Mouse (Mus musculus) heart, embryonic 16.5 days (tissue): Measurements from ENCODE around the gene Jag2. TPM values are rescaled to one million over a fixed set of nuclear protein-coding genes. Genes with fewer than 3 reads are reported as not detected.
A peak's percentile ranks its signal among the peaks of the same experiment; 100 is the strongest.

Experiments used
- ATAC-seq: fragments of 200-750 bp; cut with Nextera tagmentation; replicated peaks from 2 replicates; pipeline ENCODE4 v1.8.0; 2017; ENCODE audit warnings: moderate number of reproducible peaks; ENCODE audit not compliant: insufficient read depth, low FRiP score; ENCODE audit errors: extremely low read depth
- H3K27ac ChIP-seq: fragments of 300-500 bp; sonication (generic); 2 replicates; pipeline ENCODE4 v1.5.1; 2014; ENCODE audit warnings: mild to moderate bottlenecking, low read length, control low read depth, moderate library complexity
- H3K27me3 ChIP-seq: fragments of 300-500 bp; sonication (generic); 2 replicates; pipeline ENCODE4 v1.6.1; 2014; ENCODE audit warnings: low read length, mixed read lengths; ENCODE audit not compliant: control insufficient read depth, insufficient read depth
- H3K36me3 ChIP-seq: fragments of 300-500 bp; sonication (generic); 2 replicates; pipeline ENCODE4 v1.6.1; 2014; ENCODE audit not compliant: control insufficient read depth, insufficient read depth
- H3K4me1 ChIP-seq: fragments of 300-500 bp; sonication (generic); 2 replicates; pipeline ENCODE4 v1.6.1; 2014; ENCODE audit warnings: low read length, mixed read lengths; ENCODE audit not compliant: control insufficient read depth, insufficient read depth
- H3K4me2 ChIP-seq: fragments of 300-500 bp; sonication (generic); 2 replicates; pipeline ENCODE4 v1.6.1; 2014; ENCODE audit warnings: low read depth, mild to moderate bottlenecking, control low read depth, low read length
- H3K4me3 ChIP-seq: fragments of 300-500 bp; sonication (generic); 2 replicates; pipeline ENCODE4 v1.5.1; 2014; ENCODE audit warnings: mild to moderate bottlenecking, control low read depth, low read length
- H3K9ac ChIP-seq: fragments of 300-500 bp; sonication (generic); 2 replicates; pipeline ENCODE4 v1.6.1; 2014; ENCODE audit warnings: low read length, control low read depth
- H3K9me3 ChIP-seq: fragments of 300-500 bp; sonication (generic); replicated peaks from 2 replicates; pipeline ENCODE4 v1.6.1; 2016; ENCODE audit warnings: low read length; ENCODE audit not compliant: control insufficient read depth
- WGBS: fragments of 180-500 bp; shearing (Covaris S2); extraction: QIAGEN DNeasy Blood & Tissue Kit; methylation state at CpG from one replicate; pipeline ENCODE4 v1.1.7; 2014; 5-methylcytosine and 5-hydroxymethylcytosine counted together
- polyA plus RNA-seq: library from polyadenylated mRNA; unstranded; fragments of >200 nt; fragmentation: Nextera tagmentation; extraction: Ambion mirVana; gene quantifications from 2 replicates; pipeline ENCODE4 v1.2.1, GENCODE M21; 2015

The Jag2 gene
- polyA plus RNA-seq, 1 experiment from 2014 or later = 5.4 TPM

DNA sequence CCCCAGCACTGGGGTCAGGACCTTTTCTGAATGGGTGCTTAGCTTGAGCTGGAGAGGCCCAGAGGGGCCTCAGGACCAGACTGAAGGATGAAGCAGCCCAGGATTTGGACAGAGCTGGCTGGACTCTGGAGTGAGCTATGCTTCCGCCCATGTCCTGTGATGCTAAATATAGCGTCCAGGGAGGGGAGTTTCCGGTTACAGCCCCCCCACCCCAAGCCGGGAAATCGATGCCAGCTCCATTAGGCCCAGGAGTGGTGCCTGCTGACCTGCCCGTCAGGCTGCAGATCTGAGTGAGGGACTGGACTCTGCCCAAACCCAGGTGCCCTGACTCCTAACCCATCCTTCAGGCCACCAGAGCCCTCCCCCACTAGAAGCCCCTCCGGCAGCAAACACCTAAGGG lies 3.1 kb upstream of the Jag2 start:
- ATAC-seq = no peak
- H3K4me1 ChIP-seq = peaks cover 18% of the 10 kb centered on the region
- no peak overlapping the region for H3K4me2 ChIP-seq
- H3K27me3 ChIP-seq = peaks cover 26% of the 10 kb centered on the region
- no peak overlapping the region for H3K9ac ChIP-seq
- H3K36me3 ChIP-seq = no peaks in the 10 kb centered on the region
- H3K9me3 ChIP-seq = no peaks in the 10 kb centered on the region
- WGBS = 24% methylated on average over 7 of the region's 7 CpGs
- no peak overlapping the region for H3K4me3 ChIP-seq
- H3K27ac ChIP-seq = no peak overlapping the region

DNA sequence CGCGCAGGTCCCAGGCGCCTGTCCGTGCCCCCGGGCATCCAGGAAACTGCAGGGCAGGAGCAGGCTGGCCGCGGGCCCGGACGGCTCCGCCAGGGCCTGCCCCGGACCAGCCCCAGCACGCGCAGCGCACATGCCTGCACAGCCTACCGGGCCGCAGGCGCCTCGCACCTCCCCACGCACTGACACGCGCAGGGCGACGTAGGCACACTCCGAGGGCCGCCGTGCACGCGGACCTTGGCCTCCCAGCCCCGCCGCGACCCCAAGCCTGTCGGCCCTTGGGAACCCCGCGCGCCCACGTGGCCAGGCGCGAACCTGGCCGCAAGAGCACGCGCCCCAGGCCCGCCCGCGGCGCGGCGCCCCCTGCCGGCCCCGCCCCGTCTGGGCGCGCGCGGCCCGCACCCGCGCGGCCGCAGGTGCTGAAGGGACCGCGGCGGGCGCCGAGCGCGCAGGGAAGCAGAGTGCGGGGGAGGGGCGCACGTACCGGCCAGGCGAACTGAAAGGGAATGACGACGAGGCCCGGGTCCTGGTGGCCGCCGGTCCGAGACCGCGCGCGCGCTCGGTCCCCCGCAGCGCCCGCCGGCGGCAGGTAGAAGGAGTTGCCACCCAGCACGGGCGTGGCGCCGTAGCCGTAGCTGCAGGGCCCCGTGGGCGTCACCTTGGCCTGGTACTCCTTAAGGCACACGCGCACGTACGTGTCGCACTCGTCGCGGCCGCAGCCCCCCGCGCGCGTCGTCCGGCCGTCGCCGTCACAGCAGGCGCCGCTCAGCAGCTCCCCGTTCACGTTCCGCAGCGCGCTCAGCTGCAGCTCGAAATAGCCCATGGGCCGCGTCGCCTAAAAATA lies 955 bp downstream of the Jag2 start:
- H3K4me2 ChIP-seq = peak overlapping the region; percentile 94
- H3K9me3 ChIP-seq = no peaks in the 10 kb centered on the region
- peaks cover 23% of the 10 kb centered on the region for H3K4me1 ChIP-seq
- peak overlapping the region; percentile 67 for H3K4me3 ChIP-seq
- peaks cover 63% of the 10 kb centered on the region for H3K27me3 ChIP-seq
- peak; percentile 33 for ATAC-seq
- H3K27ac ChIP-seq = peak overlapping the region; percentile 50
- H3K9ac ChIP-seq = peak overlapping the region; percentile 74
- WGBS = 2% methylated on average over 112 of the region's 124 CpGs
- H3K36me3 ChIP-seq = no peaks in the 10 kb centered on the region

DNA sequence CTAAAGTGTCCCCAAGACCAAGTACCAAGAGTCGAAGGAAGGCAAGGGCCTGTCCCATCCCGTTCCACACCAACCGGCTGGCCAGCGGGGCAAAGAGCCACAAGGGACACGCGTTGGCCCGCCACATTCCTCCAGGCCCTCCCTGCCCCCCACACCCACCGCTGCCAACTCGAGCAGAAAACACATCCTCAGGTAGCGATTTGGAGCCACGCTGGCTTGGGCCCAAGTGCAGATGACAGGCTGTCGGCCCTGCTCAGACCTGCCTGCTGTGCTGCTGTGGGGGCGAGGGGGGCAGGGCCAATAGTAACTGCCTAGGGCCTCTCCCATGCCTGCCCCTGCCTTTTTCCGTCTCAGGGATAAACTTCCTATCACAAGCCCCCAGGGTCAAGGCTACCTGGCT lies 2.3 kb downstream of the Jag2 start:
- no peak for ATAC-seq
- H3K36me3 ChIP-seq = no peaks in the 10 kb centered on the region
- H3K4me2 ChIP-seq = peak overlapping the region; percentile 10

DNA sequence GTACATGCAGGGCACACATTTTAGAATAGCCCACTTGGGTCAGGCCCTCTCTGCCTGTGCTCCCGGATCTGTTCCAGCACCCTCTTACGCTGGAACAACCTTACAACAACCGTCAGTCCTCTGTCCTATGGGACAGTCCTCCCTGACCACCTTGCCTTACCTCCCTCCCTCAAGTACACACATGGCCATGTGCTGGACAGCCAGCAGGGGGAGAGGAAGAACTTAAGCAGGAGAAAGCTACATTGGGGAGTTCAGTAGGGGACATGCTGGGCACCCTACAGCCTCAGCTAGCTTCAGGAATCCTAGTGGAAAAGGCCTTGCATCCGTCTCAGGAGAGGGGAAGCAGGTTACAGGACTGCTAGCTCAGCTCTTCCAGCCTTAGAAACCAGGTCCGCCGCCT lies 3.6 kb downstream of the Jag2 start:
- H3K4me3 ChIP-seq = no peak overlapping the region
- H3K27me3 ChIP-seq = peaks cover 67% of the 10 kb centered on the region
- no peak overlapping the region for H3K4me2 ChIP-seq
- no peak for ATAC-seq
- 84% methylated on average over 6 of the region's 6 CpGs for WGBS
- H3K9ac ChIP-seq = no peak overlapping the region
- no peaks in the 10 kb centered on the region for H3K9me3 ChIP-seq
- no peak overlapping the region for H3K27ac ChIP-seq
- no peaks in the 10 kb centered on the region for H3K36me3 ChIP-seq
- peaks cover 29% of the 10 kb centered on the region for H3K4me1 ChIP-seq

More for the DNA sequence above, 2.3 kb downstream of the Jag2 start:
- no peaks in the 10 kb centered on the region for H3K9me3 ChIP-seq
- 65% methylated on average over 14 of the region's 14 CpGs for WGBS
- peak overlapping the region; percentile 9; the same call in 1 of the 2 replicates for H3K4me3 ChIP-seq
- H3K9ac ChIP-seq = no peak overlapping the region
- H3K27ac ChIP-seq = no peak overlapping the region
- peaks cover 20% of the 10 kb centered on the region for H3K4me1 ChIP-seq
- peaks cover 70% of the 10 kb centered on the region for H3K27me3 ChIP-seq

DNA sequence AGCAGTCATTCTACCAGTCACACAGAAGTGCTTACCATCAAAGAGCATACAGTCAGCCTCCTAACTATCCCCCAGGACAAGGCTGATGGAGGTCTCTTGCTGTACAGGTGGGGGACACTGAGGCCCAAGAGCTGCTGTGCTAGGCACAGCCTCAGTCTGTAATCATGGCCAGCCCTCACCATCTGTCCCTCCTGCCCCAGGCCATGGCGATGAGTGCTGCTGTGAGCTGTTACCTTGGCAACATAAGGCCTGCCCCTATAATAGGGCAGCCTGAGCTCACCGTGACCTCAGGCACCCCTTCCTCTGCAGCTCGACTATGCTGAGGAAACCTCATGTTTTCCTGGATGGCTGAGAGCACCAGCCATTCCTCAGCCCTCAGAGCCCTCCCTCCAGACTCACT lies 7.0 kb downstream of the Jag2 start:
- Histone ChIP-seq H3K9ac (no peak overlapping the region), H3K4me2 (no peak overlapping the region), H3K27ac (no peak overlapping the region), H3K4me3 (no peak overlapping the region), H3K27me3 (peaks cover 64% of the 10 kb centered on the region), H3K36me3 (no peaks in the 10 kb centered on the region), H3K4me1 (peaks cover 24% of the 10 kb centered on the region), H3K9me3 (no peaks in the 10 kb centered on the region)
- ATAC-seq = no peak
- 43% methylated on average over 3 of the region's 3 CpGs for WGBS

DNA sequence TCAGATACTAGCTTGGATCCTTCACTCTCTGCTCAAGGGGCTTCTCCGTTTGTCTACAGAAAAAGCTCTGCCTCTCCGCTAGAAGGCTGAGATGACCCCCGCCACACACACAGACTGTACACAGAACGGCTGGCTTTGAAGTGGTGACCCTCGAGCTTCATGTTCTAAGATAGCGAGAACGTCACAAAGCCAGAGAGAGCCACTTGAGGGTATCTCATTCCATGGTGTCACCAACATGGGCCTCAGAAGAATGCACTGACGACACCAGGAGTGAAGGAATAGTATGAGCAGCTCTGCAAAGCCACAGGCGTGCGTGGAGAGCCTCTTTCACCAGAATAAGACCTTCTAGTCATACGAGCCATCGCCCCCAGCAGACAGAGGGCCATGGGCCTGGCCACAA lies 8.1 kb downstream of the Jag2 start:
- H3K4me3 ChIP-seq = no peak overlapping the region
- 45% methylated on average over 12 of the region's 12 CpGs for WGBS
- no peak overlapping the region for H3K27ac ChIP-seq
- peak; percentile 16; the same call in 1 of the 2 replicates for ATAC-seq
- H3K9ac ChIP-seq = no peak overlapping the region
- peaks cover 55% of the 10 kb centered on the region for H3K27me3 ChIP-seq
- no peaks in the 10 kb centered on the region for H3K9me3 ChIP-seq
- no peaks in the 10 kb centered on the region for H3K36me3 ChIP-seq
- H3K4me2 ChIP-seq = 0 out of 2 replicates have a peak overlapping the region, but pooled peaks have one; percentile 8
- H3K4me1 ChIP-seq = peaks cover 27% of the 10 kb centered on the region

DNA sequence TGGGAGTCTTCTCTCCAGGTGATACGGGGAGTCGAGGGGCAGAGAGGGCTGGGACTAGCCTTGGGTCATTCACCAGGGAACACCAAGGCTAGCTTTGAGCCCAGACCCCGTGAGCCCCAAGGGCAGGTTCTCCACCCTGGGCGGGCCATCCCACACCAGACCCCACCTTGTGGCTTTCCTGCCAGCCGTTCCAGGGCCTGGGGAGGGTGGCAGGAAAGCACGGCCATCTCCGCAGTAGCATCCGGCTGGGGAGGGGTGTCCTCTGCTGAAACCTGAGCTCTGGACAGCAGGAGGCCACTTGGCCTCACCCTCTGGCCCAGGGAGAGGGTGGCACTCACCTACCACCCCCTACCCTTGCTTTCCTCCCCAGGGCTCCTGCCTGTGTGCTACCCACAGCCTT lies 11.7 kb downstream of the Jag2 start:
- peaks cover 27% of the 10 kb centered on the region for H3K4me1 ChIP-seq
- H3K36me3 ChIP-seq = no peaks in the 10 kb centered on the region; the same call in 1 of the 2 replicates
- no peak for ATAC-seq
- H3K27me3 ChIP-seq = peaks cover 25% of the 10 kb centered on the region
- no peak overlapping the region for H3K9ac ChIP-seq
- H3K4me2 ChIP-seq = no peak overlapping the region
- H3K27ac ChIP-seq = 0 out of 2 replicates have a peak overlapping the region, but pooled peaks have one; percentile 12
- no peaks in the 10 kb centered on the region for H3K9me3 ChIP-seq
- H3K4me3 ChIP-seq = no peak overlapping the region
- WGBS = 62% methylated on average over 8 of the region's 8 CpGs

DNA sequence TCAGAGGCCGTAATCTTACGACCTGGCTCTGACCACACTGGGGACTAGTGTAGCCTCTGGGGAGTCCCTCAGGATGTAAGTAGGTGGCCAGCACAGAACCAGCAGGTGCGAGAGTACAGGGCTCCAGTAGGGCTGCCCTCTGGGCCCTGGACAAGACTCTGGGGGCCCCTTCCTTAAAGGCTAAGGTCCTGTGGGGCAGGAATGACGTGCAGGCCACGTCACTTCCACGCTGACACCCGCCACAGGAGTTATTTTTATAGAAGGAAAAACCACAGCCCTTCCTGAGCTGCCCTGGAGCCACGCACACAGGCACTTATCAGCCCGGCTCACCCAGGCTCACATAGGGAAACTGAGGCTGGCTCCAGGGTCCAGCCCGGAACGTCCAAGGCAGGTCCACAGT lies 12.1 kb downstream of the Jag2 start:
- H3K4me1 ChIP-seq = peaks cover 25% of the 10 kb centered on the region
- no peak overlapping the region; the same call in 1 of the 2 replicates for H3K9ac ChIP-seq
- ATAC-seq = no peak

DNA sequence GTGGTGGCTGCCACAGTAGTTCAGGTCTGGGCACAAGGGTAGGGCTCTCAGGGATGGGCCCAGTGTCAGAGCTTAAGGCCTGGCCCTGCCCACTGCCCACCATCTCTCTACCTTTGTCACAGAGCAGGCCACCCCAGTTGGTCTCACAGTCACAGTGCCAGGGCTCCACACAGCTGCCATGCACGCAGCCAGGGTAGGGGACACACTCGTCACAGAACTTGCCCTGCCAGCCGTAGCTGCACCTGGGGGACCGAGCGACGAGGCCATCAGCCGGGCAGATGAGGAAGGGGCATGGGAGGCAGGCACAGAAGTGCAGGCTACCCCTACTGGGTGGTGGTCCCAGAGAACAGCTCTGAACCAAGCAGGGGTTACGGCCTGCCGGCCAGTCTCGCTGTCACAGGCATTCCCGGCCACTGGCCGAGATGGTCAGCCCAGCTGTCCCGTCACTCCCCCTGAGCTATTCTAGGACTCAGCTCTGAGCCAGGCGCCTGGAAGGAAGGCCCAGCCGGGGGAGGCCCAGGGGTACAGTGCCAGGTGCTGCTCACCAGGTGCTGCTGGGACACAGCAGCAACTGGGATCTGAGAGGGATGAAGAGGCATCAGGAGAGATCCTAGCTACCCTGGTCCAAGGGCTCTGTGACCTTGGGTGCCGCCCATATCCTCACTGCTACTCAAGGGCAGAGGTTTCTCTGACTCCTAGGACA lies 12.7 kb downstream of the Jag2 start:
- Histone ChIP-seq H3K4me1 (peaks cover 19% of the 10 kb centered on the region), H3K9me3 (no peaks in the 10 kb centered on the region), H3K27ac (peak overlapping the region; percentile 43; the same call in 1 of the 2 replicates), H3K4me2 (no peak overlapping the region), H3K36me3 (no peaks in the 10 kb centered on the region; the same call in 1 of the 2 replicates), H3K27me3 (peaks cover 24% of the 10 kb centered on the region), H3K9ac (no peak overlapping the region; the same call in 1 of the 2 replicates), H3K4me3 (no peak overlapping the region)
- ATAC-seq = no peak
- 57% methylated on average over 16 of the region's 16 CpGs for WGBS

More for the DNA sequence above, 12.1 kb downstream of the Jag2 start:
- H3K27me3 ChIP-seq = peaks cover 24% of the 10 kb centered on the region
- H3K4me3 ChIP-seq = no peak overlapping the region
- WGBS = 59% methylated on average over 11 of the region's 11 CpGs
- peak overlapping the region; percentile 43; the same call in 1 of the 2 replicates for H3K27ac ChIP-seq
- H3K4me2 ChIP-seq = no peak overlapping the region
- H3K9me3 ChIP-seq = no peaks in the 10 kb centered on the region
- no peaks in the 10 kb centered on the region; the same call in 1 of the 2 replicates for H3K36me3 ChIP-seq
